Mouse (Mus musculus) mesoderm, embryonic 11.5 days (tissue): ENCODE results near the gene Rps11.
A peak's percentile ranks its signal among the peaks of the same experiment; 100 is the strongest.
"Not testable (repeated sequence)": the region's sequence is repeated elsewhere in the genome, so short reads cannot be mapped to it uniquely, and the experiment has no call there.

Source experiments
- DNase-seq: peaks from one replicate; pipeline ENCODE4 v3.0.0-alpha.2; 2012; ENCODE audit warnings: low read depth, low spot score

Rps11 gene

DNA sequence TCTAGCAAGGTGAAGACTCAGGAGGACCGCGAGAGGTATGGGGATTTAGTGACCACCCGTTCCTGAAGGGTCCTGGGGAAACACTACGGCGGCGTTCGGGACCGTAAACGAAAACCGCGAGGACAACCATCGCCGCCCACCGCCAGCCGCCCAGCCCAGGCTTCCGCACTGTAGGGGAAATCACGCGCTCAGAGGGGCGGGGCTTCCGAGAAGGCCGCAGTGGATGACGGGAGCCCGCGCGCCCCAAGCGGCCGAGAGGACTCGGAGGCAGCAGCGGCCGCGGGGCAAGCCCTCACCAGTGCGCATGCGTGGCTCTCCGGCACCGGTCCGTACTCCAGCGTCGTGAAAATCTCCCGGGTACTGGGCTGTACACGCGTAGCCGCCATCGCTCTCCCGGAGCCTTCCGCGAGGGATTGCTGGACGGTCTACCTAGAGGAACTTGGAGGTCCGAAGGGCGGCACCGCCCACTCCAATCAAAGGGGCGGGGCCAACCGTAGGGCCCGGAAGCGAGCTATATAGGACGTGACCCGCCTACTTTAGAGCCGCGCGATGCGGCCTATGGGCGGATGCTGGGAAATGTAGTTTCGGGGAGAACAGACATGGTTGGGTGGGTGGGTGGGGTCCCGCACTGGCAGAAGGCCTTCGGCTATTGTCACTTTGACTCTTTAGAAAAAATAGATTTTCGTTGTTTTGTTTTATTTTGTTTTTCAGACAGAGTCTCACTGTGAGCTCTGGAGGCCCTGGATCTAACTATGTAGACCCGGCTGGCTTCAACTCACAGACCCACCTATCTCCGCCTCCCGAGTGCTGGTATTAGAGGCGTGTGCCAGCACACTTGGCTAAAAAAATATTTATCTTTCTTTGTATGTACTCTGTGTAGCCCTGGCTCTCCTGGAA lies 30.1 kb upstream of the Rps11 start, which contains the start of the genes Pih1d1 and Aldh16a1:
Gene Pih1d1 (plus strand): TSS at position 208 of the 897 bp plus-strand sequence.
Gene Aldh16a1 (minus strand): TSS at position 489 of the 897 bp plus-strand sequence.
- DNase-seq: peak; percentile 95

- DNase-seq: no peak
Observed at GRCm38 (mm10) chr7:45153586-45153985, 29.3 kb upstream of the Rps11 start.

- not testable (repeated sequence) for DNase-seq
Observed at GRCm38 (mm10) chr7:45153052-45153451, 28.8 kb upstream of the Rps11 start.

- DNase-seq: no peak
Observed at GRCm38 (mm10) chr7:45151303-45151702, 27.1 kb upstream of the Rps11 start.

- DNase-seq: no peak
Observed at GRCm38 (mm10) chr7:45150321-45150720, 26.1 kb upstream of the Rps11 start.

DNA sequence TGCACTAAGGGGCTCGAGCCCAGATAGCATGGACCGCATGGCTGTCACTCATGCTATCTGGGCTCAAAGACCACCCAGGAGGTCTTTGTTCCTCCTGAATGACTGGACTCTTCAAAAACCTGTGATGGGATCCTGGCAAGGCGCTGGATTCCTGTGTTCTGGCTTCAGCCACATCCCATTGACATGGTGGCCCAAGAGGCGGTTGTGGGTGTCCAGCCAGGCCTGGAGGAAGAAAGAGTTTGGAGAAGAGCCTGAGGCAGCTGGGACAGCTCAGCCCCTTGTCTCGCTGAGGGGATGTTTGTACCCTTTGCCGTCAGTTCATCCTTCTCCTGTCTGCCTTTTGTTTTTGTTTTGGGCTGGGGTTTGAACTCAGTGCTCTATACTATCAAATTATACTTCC lies 25.3 kb upstream of the Rps11 start:
- no peak for DNase-seq

- no peak for DNase-seq
Observed at GRCm38 (mm10) chr7:45148534-45149098, 24.4 kb upstream of the Rps11 start.

DNA sequence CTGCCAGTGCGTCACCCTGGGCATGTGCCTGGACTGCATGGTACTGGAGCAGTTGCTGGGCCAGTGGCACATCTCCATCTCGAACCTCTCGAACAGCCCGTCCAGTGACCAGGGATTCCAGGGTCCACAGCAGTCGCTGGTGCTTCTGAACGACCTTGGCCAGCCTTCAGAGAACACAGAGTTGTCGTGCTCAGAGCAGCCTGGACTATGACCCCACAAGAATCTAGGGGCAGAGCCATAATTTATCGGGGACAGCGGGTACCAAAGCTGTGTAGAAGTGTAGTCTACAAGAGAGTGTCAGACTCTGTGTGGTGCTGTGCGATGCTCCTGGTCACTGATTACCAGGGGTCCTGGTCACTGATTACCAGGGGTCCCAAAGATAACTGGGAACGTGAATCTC lies 23.7 kb upstream of the Rps11 start:
- no peak for DNase-seq

- no peak for DNase-seq
Observed at GRCm38 (mm10) chr7:45147267-45147666, 23.0 kb upstream of the Rps11 start.

DNA sequence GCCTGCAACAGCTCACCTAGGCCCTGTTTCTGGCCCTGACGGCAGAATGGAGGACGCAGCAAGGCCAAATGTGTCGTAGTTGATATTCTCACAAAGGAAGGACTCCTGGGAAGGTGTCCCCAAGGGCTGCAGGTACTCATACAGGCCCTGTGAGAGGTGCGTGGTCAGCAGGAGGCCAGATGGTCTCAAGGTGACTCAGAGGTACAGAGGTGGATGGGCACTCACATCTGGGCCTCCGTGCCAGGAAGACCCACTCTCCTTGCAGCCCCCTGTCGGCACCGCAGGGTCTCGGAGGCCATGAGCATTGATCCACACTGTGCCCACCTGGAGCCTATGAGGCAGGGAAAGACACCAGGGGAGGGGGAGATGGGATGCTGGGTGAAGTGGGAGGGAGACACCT lies 21.2 kb upstream of the Rps11 start:
- DNase-seq: no peak

DNA sequence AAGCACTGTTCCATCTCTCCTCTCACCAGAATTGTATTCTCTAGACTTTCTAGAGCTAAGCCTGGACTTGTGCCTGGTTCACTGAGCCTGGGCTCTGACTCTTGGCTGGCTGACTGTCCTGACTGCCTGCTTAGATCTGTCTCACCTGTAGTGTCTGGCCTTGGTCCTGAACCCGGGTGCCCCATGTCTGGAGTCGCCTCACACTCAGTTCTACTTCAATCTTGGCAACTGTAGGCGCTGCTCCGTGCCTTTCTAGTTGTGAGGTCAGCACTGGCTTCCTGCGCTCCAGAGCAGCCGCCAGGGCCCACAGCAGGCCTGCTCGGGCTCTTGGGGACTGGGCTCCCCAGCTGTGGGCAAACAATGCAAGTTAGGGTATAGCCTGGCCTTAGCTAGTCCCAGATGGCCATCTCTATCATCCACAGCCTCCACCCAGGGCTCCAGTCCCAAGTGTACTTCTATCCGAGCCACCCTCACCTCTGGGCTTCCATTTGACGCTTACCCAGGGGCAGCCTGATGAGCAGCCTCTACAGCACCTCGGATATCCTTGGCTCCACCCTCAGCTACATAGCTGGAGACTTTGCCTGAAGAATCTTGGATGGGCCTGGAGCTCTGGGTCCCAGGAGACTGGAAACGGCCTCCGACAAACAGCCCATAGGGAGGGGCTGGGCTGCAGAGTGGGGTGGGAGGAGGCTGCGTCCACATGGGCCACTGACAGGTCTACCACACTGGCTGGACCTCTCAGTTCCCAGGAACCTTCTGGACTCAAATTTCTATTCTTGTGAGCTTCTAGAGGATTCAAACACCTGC lies 20.3 kb upstream of the Rps11 start:
- DNase-seq: no peak

DNA sequence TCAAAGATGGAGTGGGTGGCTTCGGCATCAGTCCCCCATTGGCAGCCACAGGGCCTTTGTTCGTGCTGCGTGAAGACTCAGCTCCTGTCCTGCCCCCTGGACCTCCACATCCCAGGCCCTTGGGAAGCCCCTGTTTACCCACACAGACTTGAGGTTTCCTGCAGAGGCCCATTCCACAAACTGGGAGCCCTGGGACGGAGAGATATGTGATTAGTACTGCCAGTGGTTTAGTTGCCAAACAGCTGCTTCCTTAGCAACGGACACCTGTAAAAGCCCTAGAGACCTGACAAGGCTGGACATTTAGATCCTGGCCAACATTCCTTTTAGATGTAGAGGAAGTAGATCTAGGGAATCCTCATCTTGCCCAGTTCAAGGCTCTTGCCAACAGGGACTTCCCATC lies 17.7 kb upstream of the Rps11 start:
- no peak for DNase-seq

GRCm38 (mm10) chr7:45141319-45141718 lies 17.1 kb upstream of the Rps11 start:
- no peak for DNase-seq

GRCm38 (mm10) chr7:45139904-45140723 lies 15.9 kb upstream of the Rps11 start:
- no peak for DNase-seq

GRCm38 (mm10) chr7:45138403-45138802 lies 14.2 kb upstream of the Rps11 start:
- no peak for DNase-seq

DNA sequence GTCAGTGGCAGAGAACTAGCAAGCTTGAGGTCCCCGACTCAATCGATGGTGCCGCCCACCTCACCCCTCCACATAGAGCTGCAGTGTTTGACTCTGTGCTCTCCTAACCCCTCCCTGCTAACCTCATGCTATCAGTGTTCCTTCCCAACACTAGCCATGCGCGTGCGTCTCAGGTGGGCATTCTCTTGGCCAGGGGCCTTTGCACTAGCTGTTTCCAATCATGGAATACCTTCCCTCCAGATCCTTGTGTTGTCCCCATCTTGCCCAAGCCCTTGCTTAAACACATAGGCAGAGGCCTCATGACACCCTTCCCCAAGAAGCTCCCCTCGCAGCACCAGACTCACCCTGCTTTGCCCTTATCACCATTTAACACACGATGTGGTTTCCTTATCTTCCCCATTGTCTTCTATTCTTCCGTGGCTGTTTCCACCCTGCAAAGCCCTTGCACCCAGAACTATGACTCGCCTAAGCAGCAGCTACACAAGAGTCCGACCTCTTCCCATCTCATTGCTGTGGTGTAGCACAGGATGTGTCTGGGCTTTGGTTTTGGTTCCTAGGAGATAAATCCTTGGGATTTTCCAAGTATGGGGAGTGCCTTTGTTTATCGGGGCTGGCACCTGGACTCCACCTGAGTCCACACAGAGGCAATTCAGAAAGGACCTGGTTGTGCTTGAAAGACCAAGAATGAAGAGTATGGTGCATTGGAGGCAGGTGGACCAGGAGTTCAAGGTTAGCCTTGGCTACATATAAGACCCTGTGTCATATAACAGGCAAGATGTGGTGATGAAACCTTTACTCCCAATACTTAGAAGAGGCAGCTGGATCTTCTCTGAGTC lies 13.2 kb upstream of the Rps11 start:
- no peak for DNase-seq

- DNase-seq: peak; percentile 83
Observed at GRCm38 (mm10) chr7:45135993-45136567, 11.8 kb upstream of the Rps11 start, which contains the start of the genes Gm45713 and Flt3l. Gene Gm45713 (minus strand): TSS chr7:45136231. Gene Flt3l (minus strand): TSS chr7:45136432.

DNA sequence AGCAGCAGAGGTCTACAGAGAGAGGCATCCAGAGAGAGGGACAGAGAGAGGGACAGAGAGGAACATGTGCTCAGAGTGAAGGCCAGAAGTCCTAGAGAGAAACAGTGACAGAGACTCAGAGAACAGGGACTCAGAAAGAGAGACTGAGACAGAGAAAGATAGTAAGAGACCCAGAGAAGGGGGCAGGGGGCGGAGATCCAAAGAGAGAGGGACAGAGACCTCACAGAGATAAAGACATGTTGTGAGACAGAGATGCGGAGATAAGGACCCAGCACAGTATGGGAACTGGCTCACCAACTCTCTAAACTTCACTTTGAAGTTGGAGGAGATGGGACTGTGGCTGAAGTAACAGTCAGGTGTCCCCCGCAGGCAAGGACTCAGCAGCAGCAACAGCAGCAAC lies 11.1 kb upstream of the Rps11 start:
- no peak for DNase-seq

- peak; percentile 58 for DNase-seq
Observed at GRCm38 (mm10) chr7:45134544-45135026, 10.3 kb upstream of the Rps11 start.
